Comparison of ENCODE assay signal across 8 mouse cellular contexts in the genomic region with DNA sequence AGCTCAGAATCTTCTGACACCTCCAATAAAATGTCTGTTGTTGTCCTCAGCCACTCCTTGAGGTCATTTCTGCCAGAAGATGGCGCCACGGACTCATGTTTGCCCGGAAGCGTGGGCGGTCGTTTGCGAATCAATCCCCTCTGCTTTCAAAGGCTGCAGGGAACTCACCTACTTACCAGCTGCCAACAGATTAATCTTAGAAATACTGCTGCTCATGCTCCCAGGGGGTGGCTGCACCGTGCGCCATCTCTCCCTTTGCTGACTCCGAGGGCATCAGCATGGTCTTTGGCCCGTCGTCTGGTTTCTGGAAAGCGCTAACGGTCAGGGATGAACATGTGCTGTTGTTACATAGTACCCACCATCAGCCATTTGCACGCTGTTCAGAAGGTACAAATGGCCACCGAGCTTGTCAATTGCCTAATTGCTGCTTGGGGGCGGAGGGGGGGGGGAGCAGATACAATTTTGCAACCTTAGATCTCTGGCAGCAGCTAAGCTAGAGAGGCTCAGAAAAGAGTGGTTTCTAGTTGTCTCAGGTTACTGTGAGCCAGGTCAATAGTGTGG. TPM values are rescaled to one million over a fixed set of nuclear protein-coding genes. Genes with fewer than 3 reads are reported as not detected.
DNase-seq lines count a peak whose midpoint lies in the region; ATAC-seq and TF ChIP-seq lines count a peak whose summit lies in the region.

No protein-coding gene starts in this region.

- peak overlapping the region; percentile 79 for H3K4me2 ChIP-seq in embryonic facial prominence, embryonic 15.5 days (replicated peaks)
- H3K4me2 ChIP-seq in heart, embryonic 11.5 days: peak overlapping the region; percentile 75
- H3K4me2 ChIP-seq in kidney, embryonic 15.5 days: peak overlapping the region; percentile 71
- H3K4me2 ChIP-seq in limb, embryonic 15.5 days: peak overlapping the region; percentile 69
- peak overlapping the region; percentile 95 for H3K4me2 ChIP-seq in myocyte (ENCODE audit: low read depth)

- H3K9me3 ChIP-seq in embryonic facial prominence, embryonic 15.5 days (replicated peaks): no peaks in the 10 kb centered on the region
- H3K9me3 ChIP-seq in heart, embryonic 11.5 days (replicated peaks; ENCODE audit: control insufficient read depth, low read length): no peaks in the 10 kb centered on the region
- no peaks in the 10 kb centered on the region for H3K9me3 ChIP-seq in kidney, embryonic 15.5 days (replicated peaks)
- H3K9me3 ChIP-seq in limb, embryonic 15.5 days: no peaks in the 10 kb centered on the region

- H3K79me2 ChIP-seq in myocyte (ENCODE audit: control insufficient read depth, insufficient read depth): no peaks in the 10 kb centered on the region

- H3K36me3 ChIP-seq in embryonic facial prominence, embryonic 15.5 days: no peaks in the 10 kb centered on the region
- no peaks in the 10 kb centered on the region for H3K36me3 ChIP-seq in heart, embryonic 11.5 days (ENCODE audit: control insufficient read depth, insufficient read depth, low read length)
- no peaks in the 10 kb centered on the region for H3K36me3 ChIP-seq in kidney, embryonic 15.5 days
- H3K36me3 ChIP-seq in limb, embryonic 15.5 days: no peaks in the 10 kb centered on the region
- no peaks in the 10 kb centered on the region for H3K36me3 ChIP-seq in myocyte (ENCODE audit: control insufficient read depth, insufficient read depth)

- H3K27ac ChIP-seq in bone marrow, adult 2 months (ENCODE audit: control insufficient read depth, insufficient read depth, low read depth, low read length, poor library complexity): no peak overlapping the region
- H3K27ac ChIP-seq in embryonic facial prominence, embryonic 15.5 days (replicated peaks): peak overlapping the region; percentile 44; the same call in 1 of the 2 replicates
- 0 out of 2 replicates have a peak overlapping the region, but pooled peaks have one; percentile 22 for H3K27ac ChIP-seq in heart, embryonic 11.5 days (ENCODE audit: low read depth, low read length)
- H3K27ac ChIP-seq in kidney, embryonic 15.5 days: 0 out of 2 replicates have a peak overlapping the region, but pooled peaks have one; percentile 34
- H3K27ac ChIP-seq in limb, embryonic 15.5 days: no peak overlapping the region

- H3K27me3 ChIP-seq in embryonic facial prominence, embryonic 15.5 days: no peaks in the 10 kb centered on the region
- H3K27me3 ChIP-seq in heart, embryonic 11.5 days (ENCODE audit: control insufficient read depth, insufficient read depth, low read length): no peaks in the 10 kb centered on the region
- no peaks in the 10 kb centered on the region for H3K27me3 ChIP-seq in kidney, embryonic 15.5 days
- H3K27me3 ChIP-seq in limb, embryonic 15.5 days: 0 out of 2 replicates have a peak, but pooled peaks cover 5% of the 10 kb centered on the region
- no peaks in the 10 kb centered on the region for H3K27me3 ChIP-seq in myocyte (ENCODE audit: control insufficient read depth, insufficient read depth, insufficient read length)

- TF ChIP-seq POLR2A in bone marrow, adult 2 months (IDR thresholded peaks at IDR 0.05; ENCODE audit: borderline replicate concordance, control insufficient read depth, low read depth, low read length): no peak
- TF ChIP-seq POLR2A in myocyte (IDR thresholded peaks at IDR 0.05; ENCODE audit: insufficient read length, low read depth): no peak

- peak overlapping the region; percentile 30 for H3K4me3 ChIP-seq in bone marrow, adult 2 months (replicated peaks; ENCODE audit: control insufficient read depth, low read depth, low read length)
- peak overlapping the region; percentile 41 for H3K4me3 ChIP-seq in embryonic facial prominence, embryonic 15.5 days (replicated peaks)
- peak overlapping the region; percentile 36 for H3K4me3 ChIP-seq in heart, embryonic 11.5 days (ENCODE audit: low read depth, low read length)
- peak overlapping the region; percentile 40 for H3K4me3 ChIP-seq in kidney, embryonic 15.5 days (replicated peaks)
- peak overlapping the region; percentile 34 for H3K4me3 ChIP-seq in limb, embryonic 15.5 days
- no peak overlapping the region for H3K4me3 ChIP-seq in myocyte

- peak; percentile 68 for ATAC-seq in embryonic facial prominence, embryonic 15.5 days (ENCODE audit: insufficient number of reproducible peaks, low FRiP score, low TSS enrichment, low read depth)
- ATAC-seq in heart, embryonic 11.5 days (replicated peaks; ENCODE audit: insufficient number of reproducible peaks, low FRiP score, low TSS enrichment): peak; percentile 54
- peak; percentile 71 for ATAC-seq in kidney, embryonic 15.5 days (replicated peaks; ENCODE audit: low FRiP score)
- no peak for ATAC-seq in limb, embryonic 15.5 days (ENCODE audit: insufficient number of reproducible peaks, low FRiP score, low TSS enrichment, low read depth)

- WGBS in bone marrow, adult 2 months: 2% methylated on average over 17 of the region's 17 CpGs
- 1% methylated on average over 17 of the region's 17 CpGs for WGBS in embryonic facial prominence, embryonic 15.5 days
- 2% methylated on average over 17 of the region's 17 CpGs for WGBS in heart, embryonic 11.5 days (ENCODE audit: insufficient replicate concordance)
- under 1% methylated on average over 17 of the region's 17 CpGs for WGBS in kidney, embryonic 15.5 days
- under 1% methylated on average over 17 of the region's 17 CpGs for WGBS in limb, embryonic 15.5 days

- peaks cover 1% of the 10 kb centered on the region; the same call in 1 of the 2 replicates for H3K4me1 ChIP-seq in bone marrow, adult 2 months (ENCODE audit: control insufficient read depth, insufficient read depth, low read length)
- peaks cover 17% of the 10 kb centered on the region for H3K4me1 ChIP-seq in embryonic facial prominence, embryonic 15.5 days
- H3K4me1 ChIP-seq in heart, embryonic 11.5 days (ENCODE audit: control insufficient read depth, insufficient read depth, low read length): peaks cover 15% of the 10 kb centered on the region
- peaks cover 19% of the 10 kb centered on the region for H3K4me1 ChIP-seq in kidney, embryonic 15.5 days
- H3K4me1 ChIP-seq in limb, embryonic 15.5 days: peaks cover 12% of the 10 kb centered on the region

- peak; percentile 83 for TF ChIP-seq CTCF in bone marrow, adult 2 months (IDR thresholded peaks at IDR 0.05; ENCODE audit: control insufficient read depth, insufficient read depth, low read length)

- peak; percentile 93 to 94 for DNase-seq in B cell, adult 2 months
- peak; percentile 80 to 92 for DNase-seq in spleen, postnatal 4 days (ENCODE audit: low spot score in 2 of 2)

- no peak overlapping the region for H3ac ChIP-seq in myocyte (ENCODE audit: control insufficient read depth, insufficient read length)

- H3K9ac ChIP-seq in embryonic facial prominence, embryonic 15.5 days: peak overlapping the region; percentile 42; the same call in 1 of the 2 replicates
- peak overlapping the region; percentile 67 for H3K9ac ChIP-seq in heart, embryonic 11.5 days (ENCODE audit: low read depth, low read length)
- peak overlapping the region; percentile 23 for H3K9ac ChIP-seq in kidney, embryonic 15.5 days
- H3K9ac ChIP-seq in limb, embryonic 15.5 days: no peak overlapping the region

TF ChIP-seq in myocyte, 11 proteins besides CTCF, POLR2A, EP300 and RAD21:
- no peak for TF ChIP-seq MAX (IDR thresholded peaks at IDR 0.05; ENCODE audit: low read depth)

RNA-seq across cellular contexts. Expression of gene Prtg, which starts 39.8 kb away (rescaled TPM):
- polyA plus RNA-seq in bone marrow, adult 2 months (2011; ENCODE audit: insufficient read depth, insufficient read length, low replicate concordance, missing spikeins): 0.32 and 0.55 TPM in 2 replicates
- polyA plus RNA-seq in embryonic facial prominence, embryonic 15.5 days (2015; fragmentation: Nextera tagmentation; extraction: Ambion mirVana): 1.1 and 1.2 TPM in 2 replicates
- polyA plus RNA-seq in heart, embryonic 11.5 days (2014; fragmentation: Nextera tagmentation; extraction: Ambion mirVana): 3.2 and 4.3 TPM in 2 replicates
- polyA plus RNA-seq in kidney, embryonic 15.5 days (2015; fragmentation: Nextera tagmentation; extraction: Ambion mirVana): 2.1 and 2.6 TPM in 2 replicates
- 0.41 and 0.48 TPM in 2 replicates for polyA plus RNA-seq in limb, embryonic 15.5 days (2015; fragmentation: Nextera tagmentation; extraction: Ambion mirVana)
- polyA plus RNA-seq in myocyte (2012; fragmentation: generic; extraction: Trizol): 0.06 TPM

Comparison
In these comparisons a context has a peak if more than half of its experiments do, and no peak if none do; other contexts are left out.
1. H3K27ac ChIP-seq: peak in embryonic facial prominence, embryonic 15.5 days (single experiment), heart, embryonic 11.5 days (single experiment) and kidney, embryonic 15.5 days (single experiment); none in bone marrow, adult 2 months (single experiment) and limb, embryonic 15.5 days (single experiment).
2. Peak in every context shown above with its lines, with median percentiles within 50 percentile points of each other: H3K4me2 ChIP-seq.